Mouse (Mus musculus): ENCODE results near the gene Smg6.
"Not testable (repeated sequence)": the region's sequence is repeated elsewhere in the genome, so short reads cannot be mapped to it uniquely, and the experiment has no call there.

Gene Smg6

GRCm38 (mm10) chr11:74992427-74992987 lies 66.9 kb downstream of the Smg6 start:
- Histone ChIP-seq H3K9me3 (ENCODE audit: low read length) (no peaks in the 10 kb centered on the region), H3K4me3 (replicated peaks; ENCODE audit: low read length) (no peak overlapping the region), H3K4me1 (replicated peaks; ENCODE audit: low read depth, low read length) (peaks cover 6% of the 10 kb centered on the region; the same call in 1 of the 2 replicates), H3K27me3 (ENCODE audit: insufficient read depth, low read length) (no peaks in the 10 kb centered on the region), H3K36me3 (ENCODE audit: insufficient read depth, low read length) (peaks cover 43% of the 10 kb centered on the region)
- no peak for TF ChIP-seq CTCF (conservative IDR thresholded peaks at IDR 0.05; ENCODE audit: low read length)
- no peak for TF ChIP-seq POU5F1 (IDR thresholded peaks at IDR 0.05; ENCODE audit: borderline replicate concordance, low read length)
- no peak for TF ChIP-seq NANOG (IDR thresholded peaks at IDR 0.05; ENCODE audit: borderline replicate concordance, low read length)

DNA sequence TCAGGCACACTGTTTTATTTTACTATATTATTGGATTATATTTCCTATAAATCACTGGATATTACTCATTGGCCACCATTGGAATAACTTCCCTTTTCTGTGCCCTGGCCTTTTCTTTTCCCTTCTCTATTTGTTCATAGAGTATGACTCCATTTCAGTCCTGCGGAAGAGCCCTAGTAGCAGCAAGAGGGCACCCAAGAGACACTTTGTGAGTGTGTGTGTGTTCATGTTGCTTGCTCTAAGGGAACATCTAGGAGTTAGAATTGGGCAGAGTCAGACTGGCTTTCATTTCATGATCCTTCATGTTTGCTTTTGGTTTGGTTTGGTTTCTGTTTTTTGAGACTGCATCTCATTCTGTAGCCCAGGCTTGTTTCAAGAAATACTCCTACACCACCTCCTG lies 68.5 kb downstream of the Smg6 start:
- no peak for TF ChIP-seq NANOG (IDR thresholded peaks at IDR 0.05; ENCODE audit: borderline replicate concordance, low read length)
- Histone ChIP-seq H3K9me3 (ENCODE audit: low read length) (no peaks in the 10 kb centered on the region), H3K4me1 (replicated peaks; ENCODE audit: low read depth, low read length) (peaks cover 2% of the 10 kb centered on the region; the same call in 1 of the 2 replicates), H3K36me3 (ENCODE audit: insufficient read depth, low read length) (peaks cover 47% of the 10 kb centered on the region), H3K4me3 (replicated peaks; ENCODE audit: low read length) (no peak overlapping the region), H3K27me3 (ENCODE audit: insufficient read depth, low read length) (no peaks in the 10 kb centered on the region)

- Histone ChIP-seq H3K4me1 (replicated peaks; ENCODE audit: low read depth, low read length) (no peaks in the 10 kb centered on the region), H3K9me3 (ENCODE audit: low read length) (no peaks in the 10 kb centered on the region), H3K27me3 (ENCODE audit: insufficient read depth, low read length) (no peaks in the 10 kb centered on the region), H3K4me3 (replicated peaks; ENCODE audit: low read length) (no peak overlapping the region), H3K36me3 (ENCODE audit: insufficient read depth, low read length) (peaks cover 47% of the 10 kb centered on the region)
- TF ChIP-seq NANOG (IDR thresholded peaks at IDR 0.05; ENCODE audit: borderline replicate concordance, low read length), result no peak
Observed at GRCm38 (mm10) chr11:74994856-74995255, 69.2 kb downstream of the Smg6 start.

DNA sequence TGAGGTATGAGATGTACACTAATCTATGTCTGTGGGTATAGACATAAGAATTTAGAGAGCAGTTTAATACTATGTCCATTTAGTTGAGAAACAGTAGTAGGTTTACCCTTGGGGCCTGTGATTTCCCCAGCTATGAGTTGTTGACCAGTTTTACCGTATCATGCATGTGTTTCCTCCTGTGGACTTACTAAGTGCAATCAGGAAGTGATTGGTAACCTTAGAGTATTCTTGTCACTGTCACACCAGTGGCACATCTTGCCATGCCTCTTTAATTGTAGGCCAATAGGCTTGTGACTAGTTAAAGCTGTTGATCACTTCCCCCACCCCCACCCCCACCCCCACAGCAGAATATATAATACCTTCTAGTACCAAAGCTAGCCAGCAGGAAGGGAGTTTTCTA lies 70.9 kb downstream of the Smg6 start:
- TF ChIP-seq NANOG (IDR thresholded peaks at IDR 0.05; ENCODE audit: borderline replicate concordance, low read length) (no peak), POU5F1 (IDR thresholded peaks at IDR 0.05; ENCODE audit: borderline replicate concordance, low read length) (no peak), CTCF (conservative IDR thresholded peaks at IDR 0.05; ENCODE audit: low read length) (no peak)
- H3K9me3 ChIP-seq (ENCODE audit: low read length), result no peaks in the 10 kb centered on the region
- no peaks in the 10 kb centered on the region for H3K4me1 ChIP-seq (replicated peaks; ENCODE audit: low read depth, low read length)
- peaks cover 30% of the 10 kb centered on the region for H3K36me3 ChIP-seq (ENCODE audit: insufficient read depth, low read length)
- no peaks in the 10 kb centered on the region for H3K27me3 ChIP-seq (ENCODE audit: insufficient read depth, low read length)
- no peak overlapping the region for H3K4me3 ChIP-seq (replicated peaks; ENCODE audit: low read length)

- no peaks in the 10 kb centered on the region for H3K9me3 ChIP-seq (ENCODE audit: low read length)
- H3K4me3 ChIP-seq (replicated peaks; ENCODE audit: low read length), result no peak overlapping the region
- TF ChIP-seq NANOG (IDR thresholded peaks at IDR 0.05; ENCODE audit: borderline replicate concordance, low read length), result no peak
- no peak for TF ChIP-seq POU5F1 (IDR thresholded peaks at IDR 0.05; ENCODE audit: borderline replicate concordance, low read length)
- TF ChIP-seq CTCF (conservative IDR thresholded peaks at IDR 0.05; ENCODE audit: low read length), result no peak
- H3K4me1 ChIP-seq (replicated peaks; ENCODE audit: low read depth, low read length), result no peaks in the 10 kb centered on the region
- H3K27me3 ChIP-seq (ENCODE audit: insufficient read depth, low read length), result no peaks in the 10 kb centered on the region
- H3K36me3 ChIP-seq (ENCODE audit: insufficient read depth, low read length), result peaks cover 4% of the 10 kb centered on the region; the same call in 1 of the 2 replicates
Observed at GRCm38 (mm10) chr11:75000869-75001653, 75.4 kb downstream of the Smg6 start.

DNA sequence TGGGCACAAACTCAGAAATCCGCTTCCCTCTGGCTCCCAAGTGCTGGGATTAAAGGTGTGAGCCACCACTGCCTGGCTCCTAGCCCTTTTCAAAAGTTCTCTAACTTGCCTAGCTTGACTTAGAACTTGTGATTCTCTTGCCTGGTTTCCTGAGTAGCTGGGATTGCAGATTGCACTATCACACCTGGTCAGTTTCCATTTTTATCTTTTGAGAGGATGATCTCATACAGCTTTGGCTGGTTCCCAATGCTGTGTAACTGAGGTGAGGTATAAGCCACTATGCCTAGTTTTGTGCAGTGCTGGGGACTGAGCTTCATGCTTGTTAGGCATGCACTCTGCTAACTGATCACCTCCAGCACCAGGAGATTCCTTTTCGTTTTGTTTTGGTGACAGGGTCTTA lies 82.6 kb downstream of the Smg6 start:
- Histone ChIP-seq H3K4me1 (replicated peaks; ENCODE audit: low read depth, low read length) (peaks cover 16% of the 10 kb centered on the region), H3K27me3 (ENCODE audit: insufficient read depth, low read length) (no peaks in the 10 kb centered on the region), H3K9me3 (ENCODE audit: low read length) (no peaks in the 10 kb centered on the region), H3K4me3 (replicated peaks; ENCODE audit: low read length) (no peak overlapping the region), H3K36me3 (ENCODE audit: insufficient read depth, low read length) (0 out of 2 replicates have a peak, but pooled peaks cover 5% of the 10 kb centered on the region)
- TF ChIP-seq POU5F1 (IDR thresholded peaks at IDR 0.05; ENCODE audit: borderline replicate concordance, low read length) (no peak), NANOG (IDR thresholded peaks at IDR 0.05; ENCODE audit: borderline replicate concordance, low read length) (no peak), CTCF (conservative IDR thresholded peaks at IDR 0.05; ENCODE audit: low read length) (no peak)

DNA sequence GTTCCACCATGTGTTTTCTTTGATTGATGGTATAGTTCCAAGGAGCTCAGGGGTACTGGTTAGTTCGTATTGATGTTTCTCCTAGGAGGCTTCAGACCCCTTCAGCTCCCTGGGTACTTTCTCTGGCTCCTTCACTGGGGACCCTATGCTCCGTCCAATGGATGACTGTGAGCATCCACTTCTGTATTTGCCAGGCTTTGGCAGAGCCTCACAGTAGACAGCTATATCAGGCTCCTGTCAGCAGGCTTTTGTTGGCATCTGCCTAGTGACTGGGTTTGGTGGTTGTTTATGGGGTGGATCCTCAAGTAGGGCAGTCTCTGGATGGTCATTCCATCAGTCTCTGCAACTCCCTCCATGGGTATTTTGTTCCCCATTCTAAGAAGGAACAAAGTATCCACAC lies 83.9 kb downstream of the Smg6 start:
- not testable (repeated sequence) for H3K9me3 ChIP-seq (ENCODE audit: low read length); H3K4me3 ChIP-seq (replicated peaks; ENCODE audit: low read length); H3K27me3 ChIP-seq (ENCODE audit: insufficient read depth, low read length); H3K36me3 ChIP-seq (ENCODE audit: insufficient read depth, low read length)
- H3K4me1 ChIP-seq (replicated peaks; ENCODE audit: low read depth, low read length), result peaks cover 23% of the 10 kb centered on the region

- Histone ChIP-seq H3K36me3 (ENCODE audit: insufficient read depth, low read length) (0 out of 2 replicates have a peak, but pooled peaks cover 7% of the 10 kb centered on the region), H3K4me3 (replicated peaks; ENCODE audit: low read length) (no peak overlapping the region), H3K9me3 (ENCODE audit: low read length) (no peaks in the 10 kb centered on the region), H3K27me3 (ENCODE audit: insufficient read depth, low read length) (no peaks in the 10 kb centered on the region), H3K4me1 (replicated peaks; ENCODE audit: low read depth, low read length) (peaks cover 29% of the 10 kb centered on the region)
- TF ChIP-seq POU5F1 (IDR thresholded peaks at IDR 0.05; ENCODE audit: borderline replicate concordance, low read length) (no peak), CTCF (conservative IDR thresholded peaks at IDR 0.05; ENCODE audit: low read length) (no peak), NANOG (IDR thresholded peaks at IDR 0.05; ENCODE audit: borderline replicate concordance, low read length) (no peak)
Observed at GRCm38 (mm10) chr11:75012997-75013694, 87.5 kb downstream of the Smg6 start.

Data from E14TG2a.4 (cell line).